Mouse (Mus musculus) limb, embryonic 11.5 days (tissue): ENCODE data around the gene Tm4sf20. TPM values are rescaled to one million over a fixed set of nuclear protein-coding genes. Genes with fewer than 3 reads are reported as not detected.

ENCODE experiments used
- ATAC-seq: fragments of 200-750 bp; cut with Nextera tagmentation; 2 replicates; pipeline ENCODE4 v1.8.0; 2017; ENCODE audit warnings: low read depth; ENCODE audit not compliant: insufficient number of reproducible peaks, low FRiP score, low TSS enrichment
- DNase-seq: peaks from one replicate; pipeline ENCODE4 v3.0.0-alpha.2; 2015; ENCODE audit warnings: low spot score
- H3K27ac ChIP-seq: fragments of 300-500 bp; sonication (generic); replicated peaks from 2 replicates; pipeline ENCODE4 v1.5.1; 2014; ENCODE audit warnings: low read depth, mild to moderate bottlenecking, low read length
- H3K27me3 ChIP-seq: fragments of 300-500 bp; sonication (generic); 2 replicates; pipeline ENCODE4 v1.6.1; 2014; ENCODE audit warnings: mild to moderate bottlenecking, low read length, mixed read lengths; ENCODE audit not compliant: control insufficient read depth, insufficient read depth
- H3K36me3 ChIP-seq: fragments of 300-500 bp; sonication (generic); 2 replicates; pipeline ENCODE4 v1.6.1; 2014; ENCODE audit warnings: mild to moderate bottlenecking, low read length, moderate library complexity, mixed read lengths; ENCODE audit not compliant: control insufficient read depth, insufficient read depth
- H3K4me1 ChIP-seq: fragments of 300-500 bp; sonication (generic); 2 replicates; pipeline ENCODE4 v1.6.1; 2014; ENCODE audit warnings: low read length, mixed read lengths; ENCODE audit not compliant: control insufficient read depth, insufficient read depth
- H3K4me2 ChIP-seq: fragments of 300-500 bp; sonication (generic); 2 replicates; pipeline ENCODE4 v1.6.1; 2014; ENCODE audit warnings: low read depth, mild to moderate bottlenecking, moderate library complexity; ENCODE audit not compliant: severe bottlenecking
- H3K4me3 ChIP-seq: fragments of 300-500 bp; sonication (generic); 2 replicates; pipeline ENCODE4 v1.5.1; 2014; ENCODE audit warnings: low read depth, low read length
- H3K9ac ChIP-seq: fragments of 300-500 bp; sonication (generic); 2 replicates; pipeline ENCODE4 v1.6.1; 2014; ENCODE audit warnings: mild to moderate bottlenecking, low read length
- H3K9me3 ChIP-seq: fragments of 300-500 bp; sonication (generic); 2 replicates; pipeline ENCODE4 v1.6.1; 2016; ENCODE audit warnings: low read length; ENCODE audit not compliant: control insufficient read depth
- WGBS: fragments of 180-500 bp; shearing (Covaris S2); extraction: QIAGEN DNeasy Blood & Tissue Kit; methylation state at CpG from one replicate; pipeline ENCODE4 v1.1.7; 2014; 5-methylcytosine and 5-hydroxymethylcytosine counted together
- polyA plus RNA-seq: library from polyadenylated mRNA; unstranded; fragments of >200 nt; fragmentation: Nextera tagmentation; extraction: Ambion mirVana; gene quantifications from 2 replicates; pipeline ENCODE4 v1.2.1, GENCODE M21; 2014

The Tm4sf20 gene
- polyA plus RNA-seq, 1 experiment from 2014 or later = not detected

- H3K9me3 ChIP-seq = no peaks in the 10 kb centered on the region; the same call in 1 of the 2 replicates
- H3K4me1 ChIP-seq = no peaks in the 10 kb centered on the region
- no peak for ATAC-seq
- no peaks in the 10 kb centered on the region for H3K36me3 ChIP-seq
- H3K4me2 ChIP-seq = no peak overlapping the region
- 91% methylated on average over 6 of the region's 6 CpGs for WGBS
- no peak overlapping the region for H3K9ac ChIP-seq
- H3K27ac ChIP-seq = no peak overlapping the region
- no peak overlapping the region for H3K4me3 ChIP-seq
- DNase-seq = no peak
- no peaks in the 10 kb centered on the region for H3K27me3 ChIP-seq
These were observed 24.0 kb upstream of the Tm4sf20 start for GRCm38 (mm10) chr1:82792238-82792637.

GRCm38 (mm10) chr1:82791105-82791504 lies 22.8 kb upstream of the Tm4sf20 start:
- no peak overlapping the region for H3K4me2 ChIP-seq
- no peaks in the 10 kb centered on the region; the same call in 1 of the 2 replicates for H3K9me3 ChIP-seq
- DNase-seq (no peak), ATAC-seq (no peak)
- H3K4me3 ChIP-seq = no peak overlapping the region
- no peaks in the 10 kb centered on the region for H3K36me3 ChIP-seq
- no peak overlapping the region for H3K27ac ChIP-seq
- H3K27me3 ChIP-seq = no peaks in the 10 kb centered on the region
- no peaks in the 10 kb centered on the region for H3K4me1 ChIP-seq
- H3K9ac ChIP-seq = no peak overlapping the region
- 91% methylated on average over 11 of the region's 11 CpGs for WGBS

- no peak for ATAC-seq
- Histone ChIP-seq H3K27ac (no peak overlapping the region), H3K9ac (no peak overlapping the region), H3K4me1 (no peaks in the 10 kb centered on the region), H3K4me3 (no peak overlapping the region), H3K36me3 (no peaks in the 10 kb centered on the region), H3K9me3 (no peaks in the 10 kb centered on the region; the same call in 1 of the 2 replicates), H3K27me3 (no peaks in the 10 kb centered on the region), H3K4me2 (no peak overlapping the region)
- WGBS = 56% methylated on average over 7 of the region's 7 CpGs
- no peak for DNase-seq
These were observed 19.8 kb upstream of the Tm4sf20 start for GRCm38 (mm10) chr1:82788070-82788469.

- peak; percentile 62; the same call in 1 of the 2 replicates for ATAC-seq
- 12% methylated on average over 2 of the region's 2 CpGs for WGBS
- Histone ChIP-seq H3K9me3 (no peaks in the 10 kb centered on the region; the same call in 1 of the 2 replicates), H3K4me2 (no peak overlapping the region), H3K9ac (no peak overlapping the region), H3K27me3 (no peaks in the 10 kb centered on the region), H3K27ac (no peak overlapping the region), H3K4me3 (no peak overlapping the region), H3K36me3 (no peaks in the 10 kb centered on the region), H3K4me1 (no peaks in the 10 kb centered on the region)
- peak; percentile 54 for DNase-seq
These were observed 19.2 kb upstream of the Tm4sf20 start for GRCm38 (mm10) chr1:82787414-82787813.

- H3K27me3 ChIP-seq = no peaks in the 10 kb centered on the region
- H3K9ac ChIP-seq = no peak overlapping the region
- no peak for DNase-seq
- H3K4me2 ChIP-seq = no peak overlapping the region
- no peak overlapping the region for H3K27ac ChIP-seq
- WGBS = 76% methylated on average over 6 of the region's 6 CpGs
- no peak overlapping the region for H3K4me3 ChIP-seq
- H3K36me3 ChIP-seq = no peaks in the 10 kb centered on the region
- H3K9me3 ChIP-seq = no peaks in the 10 kb centered on the region
- ATAC-seq = no peak
- H3K4me1 ChIP-seq = no peaks in the 10 kb centered on the region
These were observed 17.3 kb upstream of the Tm4sf20 start for GRCm38 (mm10) chr1:82785546-82785945.

GRCm38 (mm10) chr1:82783559-82783958 lies 15.3 kb upstream of the Tm4sf20 start:
- Histone ChIP-seq H3K36me3 (no peaks in the 10 kb centered on the region), H3K27ac (no peak overlapping the region), H3K27me3 (no peaks in the 10 kb centered on the region), H3K4me3 (no peak overlapping the region), H3K9me3 (no peaks in the 10 kb centered on the region), H3K9ac (no peak overlapping the region), H3K4me1 (no peaks in the 10 kb centered on the region), H3K4me2 (no peak overlapping the region)
- DNase-seq (no peak), ATAC-seq (no peak)
- 78% methylated on average over 3 of the region's 3 CpGs for WGBS

GRCm38 (mm10) chr1:82779388-82779966 lies 11.2 kb upstream of the Tm4sf20 start:
- Histone ChIP-seq H3K27me3 (no peaks in the 10 kb centered on the region), H3K9ac (no peak overlapping the region), H3K4me3 (no peak overlapping the region), H3K27ac (no peak overlapping the region), H3K4me1 (no peaks in the 10 kb centered on the region), H3K4me2 (no peak overlapping the region), H3K9me3 (no peaks in the 10 kb centered on the region), H3K36me3 (no peaks in the 10 kb centered on the region)
- WGBS = 87% methylated on average over 6 of the region's 6 CpGs
- DNase-seq = no peak
- no peak for ATAC-seq

GRCm38 (mm10) chr1:82775293-82775692 lies 7.0 kb upstream of the Tm4sf20 start:
- no peak for DNase-seq
- H3K27me3 ChIP-seq = no peaks in the 10 kb centered on the region
- no peaks in the 10 kb centered on the region for H3K36me3 ChIP-seq
- H3K4me1 ChIP-seq = no peaks in the 10 kb centered on the region
- WGBS = 92% methylated on average over 4 of the region's 4 CpGs
- ATAC-seq = no peak
- H3K9ac ChIP-seq = no peak overlapping the region
- H3K4me3 ChIP-seq = no peak overlapping the region
- no peak overlapping the region for H3K4me2 ChIP-seq
- no peaks in the 10 kb centered on the region for H3K9me3 ChIP-seq
- H3K27ac ChIP-seq = no peak overlapping the region

GRCm38 (mm10) chr1:82773208-82773607 lies 4.9 kb upstream of the Tm4sf20 start:
- DNase-seq (no peak), ATAC-seq (no peak)
- no peak overlapping the region for H3K9ac ChIP-seq
- no peak overlapping the region for H3K27ac ChIP-seq
- no peak overlapping the region for H3K4me3 ChIP-seq
- no peaks in the 10 kb centered on the region for H3K27me3 ChIP-seq
- no peak overlapping the region for H3K4me2 ChIP-seq
- 73% methylated on average over 5 of the region's 5 CpGs for WGBS
- no peaks in the 10 kb centered on the region for H3K9me3 ChIP-seq
- H3K4me1 ChIP-seq = no peaks in the 10 kb centered on the region
- H3K36me3 ChIP-seq = no peaks in the 10 kb centered on the region
